Mouse (Mus musculus): ENCODE data around the gene Zfp536.

- TF ChIP-seq CTCF (IDR thresholded peaks at IDR 0.05) (no peak), EP300 (IDR thresholded peaks at IDR 0.05) (no peak)
Observed at GRCm38 (mm10) chr7:37716626-37717025, 56.8 kb downstream of the Zfp536 start.

Data from lung, postnatal 0 days (tissue).